Mouse (Mus musculus): Measurements from ENCODE around the gene Ext2. TPM values are rescaled to one million over a fixed set of nuclear protein-coding genes. Genes with fewer than 3 reads are reported as not detected.

Gene Ext2
- polyA plus RNA-seq, 1 experiment: 73.2 TPM

DNA sequence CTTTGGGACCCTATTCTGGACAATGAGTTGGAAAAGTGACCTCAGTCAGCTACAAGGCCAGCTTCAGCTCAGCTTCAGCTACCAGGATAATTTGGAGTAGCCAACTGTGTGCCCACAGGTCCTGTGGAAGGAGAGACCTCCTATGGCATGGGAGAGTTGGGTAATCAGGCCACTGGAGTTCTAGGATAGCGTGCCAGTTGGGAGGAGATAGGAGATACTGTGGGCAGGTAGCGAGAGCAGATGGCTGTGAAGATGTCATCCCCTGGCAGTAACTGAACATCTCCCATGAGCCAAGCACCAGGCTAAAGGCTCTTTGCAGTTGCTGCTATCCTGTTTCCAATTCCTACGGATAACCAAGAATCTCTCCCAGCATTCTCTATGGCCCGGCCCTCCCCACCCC is 187.8 kb downstream of the Ext2 start:
- TF ChIP-seq MYOG (IDR thresholded peaks at IDR 0.05; ENCODE audit: control insufficient read depth, extremely low read depth, insufficient read length) (no peak), FOSL1 (IDR thresholded peaks at IDR 0.05; ENCODE audit: insufficient read depth, low read length, poor library complexity, severe bottlenecking) (no peak), MYOD1 (IDR thresholded peaks at IDR 0.05; ENCODE audit: control insufficient read depth, insufficient read length, low read depth) (no peak)
- Histone ChIP-seq H3K79me2 (ENCODE audit: control insufficient read depth, insufficient read depth) (no peaks in the 10 kb centered on the region), H3ac (ENCODE audit: control insufficient read depth, insufficient read length, low read depth) (no peak overlapping the region), H3K36me3 (ENCODE audit: control insufficient read depth, insufficient read depth) (no peaks in the 10 kb centered on the region), H3K4me3 (ENCODE audit: insufficient read depth, poor library complexity, severe bottlenecking) (no peak overlapping the region), H3K27me3 (ENCODE audit: control insufficient read depth, insufficient read depth, insufficient read length) (peaks cover 75% of the 10 kb centered on the region), H3K79me3 (ENCODE audit: low read depth) (no peaks in the 10 kb centered on the region)

DNA sequence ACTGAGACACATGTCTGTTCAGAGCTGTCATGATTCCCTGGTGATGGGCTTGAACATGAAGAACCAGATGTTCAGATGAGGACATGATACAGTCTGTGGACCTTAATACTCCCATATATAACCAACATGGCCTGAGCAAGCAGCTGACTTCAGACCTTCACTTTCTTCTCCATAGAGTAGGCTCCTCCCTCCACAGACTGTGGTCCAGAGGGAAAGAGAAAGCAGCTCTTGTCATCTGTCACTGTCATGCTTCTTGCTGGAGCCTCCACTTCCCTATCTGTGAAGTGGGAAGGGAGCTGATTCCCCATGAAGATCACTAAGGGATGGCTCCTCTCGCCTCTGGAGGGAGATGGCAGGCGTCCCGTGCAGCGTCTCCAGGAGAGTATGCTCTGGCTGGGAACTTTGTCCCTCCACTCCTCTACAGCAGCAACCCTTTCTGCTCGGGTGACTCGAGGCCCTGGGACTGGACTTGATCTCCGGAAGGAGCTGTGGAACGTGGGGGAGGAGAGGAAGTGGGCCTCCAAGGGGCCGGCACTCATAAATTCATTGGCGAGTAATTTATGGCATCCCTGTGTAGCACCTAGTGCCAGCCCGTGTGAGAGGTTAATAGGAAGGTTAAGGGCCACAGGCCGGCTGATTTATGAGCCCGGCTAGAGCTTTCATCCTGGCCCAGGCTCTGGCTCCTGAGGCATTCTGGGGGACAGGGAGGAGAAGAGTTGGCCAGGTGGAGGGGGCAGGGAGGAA is 197.5 kb downstream of the Ext2 start:
- TF ChIP-seq MYOD1 (IDR thresholded peaks at IDR 0.05; ENCODE audit: control insufficient read depth, insufficient read length, low read depth) (no peak), MAX (IDR thresholded peaks at IDR 0.05) (no peak), FOSL1 (IDR thresholded peaks at IDR 0.05; ENCODE audit: insufficient read depth, low read length, poor library complexity, severe bottlenecking) (no peak), CEBPB (IDR thresholded peaks at IDR 0.05; ENCODE audit: low read depth) (no peak), MYOG (IDR thresholded peaks at IDR 0.05; ENCODE audit: control insufficient read depth, extremely low read depth, insufficient read length) (no peak), CTCF (IDR thresholded peaks at IDR 0.05; ENCODE audit: control insufficient read depth, insufficient read depth, insufficient read length) (no peak), USF1 (IDR thresholded peaks at IDR 0.05; ENCODE audit: low read depth) (no peak)
- Histone ChIP-seq H3K36me3 (ENCODE audit: control insufficient read depth, insufficient read depth) (no peaks in the 10 kb centered on the region), H3K79me2 (ENCODE audit: control insufficient read depth, insufficient read depth) (no peaks in the 10 kb centered on the region), H3K27me3 (ENCODE audit: control insufficient read depth, insufficient read depth, insufficient read length) (peaks cover 79% of the 10 kb centered on the region), H3K79me3 (ENCODE audit: low read depth) (no peaks in the 10 kb centered on the region), H3K4me3 (ENCODE audit: insufficient read depth, poor library complexity, severe bottlenecking) (no peak overlapping the region), H3ac (ENCODE audit: control insufficient read depth, insufficient read length, low read depth) (no peak overlapping the region)

DNA sequence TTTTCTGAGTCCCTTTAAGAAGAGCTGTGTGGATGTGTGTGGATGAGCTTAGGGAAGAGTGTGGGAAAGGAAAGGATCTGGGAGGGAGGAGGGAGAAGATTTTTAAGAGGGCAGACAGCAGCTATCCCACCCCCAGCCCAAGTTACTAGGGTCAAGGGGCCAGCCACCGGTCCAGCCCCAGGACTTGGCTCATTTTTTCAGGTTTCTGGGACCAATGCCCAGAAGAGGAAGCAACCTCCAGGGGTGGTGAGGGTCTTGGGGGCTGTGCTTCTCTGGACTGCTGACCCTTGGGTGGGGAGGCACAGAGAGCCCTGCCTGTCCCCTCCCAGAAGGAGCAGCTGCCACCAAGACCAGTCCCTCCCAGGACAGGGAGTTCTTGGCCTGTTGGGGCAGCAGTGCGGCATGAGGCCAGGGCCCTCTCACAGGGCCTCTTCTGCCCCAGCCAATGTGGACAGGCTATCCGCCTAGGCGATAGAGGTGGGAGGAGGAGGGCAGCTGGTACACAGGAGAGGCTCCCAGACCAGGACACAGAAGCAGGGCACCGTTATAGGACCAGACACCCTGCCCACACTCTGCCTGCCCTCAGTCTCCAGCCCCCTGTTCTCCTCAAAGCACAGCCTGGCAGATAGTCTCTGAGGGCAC is 203.0 kb downstream of the Ext2 start:
- Histone ChIP-seq H3K79me3 (ENCODE audit: low read depth) (no peaks in the 10 kb centered on the region), H3K4me3 (ENCODE audit: insufficient read depth, poor library complexity, severe bottlenecking) (no peak overlapping the region), H3K27me3 (ENCODE audit: control insufficient read depth, insufficient read depth, insufficient read length) (peaks cover 63% of the 10 kb centered on the region), H3K36me3 (ENCODE audit: control insufficient read depth, insufficient read depth) (no peaks in the 10 kb centered on the region), H3K79me2 (ENCODE audit: control insufficient read depth, insufficient read depth) (no peaks in the 10 kb centered on the region), H3ac (ENCODE audit: control insufficient read depth, insufficient read length, low read depth) (no peak overlapping the region)
- no peak for TF ChIP-seq MAX (IDR thresholded peaks at IDR 0.05)
- no peak for TF ChIP-seq CEBPB (IDR thresholded peaks at IDR 0.05; ENCODE audit: low read depth)
- no peak for TF ChIP-seq USF1 (IDR thresholded peaks at IDR 0.05; ENCODE audit: low read depth)
- TF ChIP-seq MYOG (IDR thresholded peaks at IDR 0.05; ENCODE audit: control insufficient read depth, extremely low read depth, insufficient read length): no peak
- TF ChIP-seq CTCF (IDR thresholded peaks at IDR 0.05; ENCODE audit: control insufficient read depth, insufficient read depth, insufficient read length): no peak
- TF ChIP-seq MYOD1 (IDR thresholded peaks at IDR 0.05; ENCODE audit: control insufficient read depth, insufficient read length, low read depth): no peak
- TF ChIP-seq FOSL1 (IDR thresholded peaks at IDR 0.05; ENCODE audit: insufficient read depth, low read length, poor library complexity, severe bottlenecking): no peak

DNA sequence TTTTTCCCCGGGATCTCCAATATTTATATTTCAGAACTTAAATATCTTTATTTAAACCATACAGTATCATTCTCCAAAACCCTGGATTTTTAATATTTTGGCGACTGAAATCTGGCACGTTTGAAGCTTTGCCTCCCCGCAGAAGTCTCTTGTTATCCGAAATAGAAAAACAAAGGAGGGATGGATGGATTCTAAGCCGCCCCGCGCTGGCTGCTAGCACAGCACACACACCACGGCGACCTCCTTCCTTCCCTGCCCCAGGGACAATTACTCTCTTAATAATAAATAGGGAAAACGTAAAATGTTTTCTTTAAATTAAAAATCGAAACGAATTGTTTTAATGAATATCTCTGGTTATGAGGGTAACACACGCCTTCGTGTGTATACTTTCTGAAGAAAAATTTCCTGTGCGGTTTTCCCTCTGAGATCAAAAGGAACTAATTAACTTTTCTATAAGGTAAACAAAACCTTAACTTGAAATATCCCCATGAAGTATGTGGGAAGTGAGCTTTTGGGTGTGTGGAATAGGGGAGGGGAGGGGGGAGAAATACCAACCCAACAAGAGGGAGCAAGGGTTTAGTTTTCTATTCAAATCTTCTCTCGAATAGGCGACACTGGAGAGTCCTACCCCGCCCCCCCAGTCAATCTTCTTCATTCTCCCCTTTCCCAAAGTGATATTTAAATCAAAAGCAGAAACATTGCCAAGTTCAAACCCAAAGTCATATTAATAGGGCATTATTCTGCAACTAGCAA is 203.7 kb downstream of the Ext2 start:
- Histone ChIP-seq H3K27me3 (ENCODE audit: control insufficient read depth, insufficient read depth, insufficient read length) (peaks cover 63% of the 10 kb centered on the region), H3K79me2 (ENCODE audit: control insufficient read depth, insufficient read depth) (no peaks in the 10 kb centered on the region), H3K79me3 (ENCODE audit: low read depth) (no peaks in the 10 kb centered on the region), H3ac (ENCODE audit: control insufficient read depth, insufficient read length, low read depth) (no peak overlapping the region), H3K36me3 (ENCODE audit: control insufficient read depth, insufficient read depth) (no peaks in the 10 kb centered on the region), H3K4me3 (ENCODE audit: insufficient read depth, poor library complexity, severe bottlenecking) (no peak overlapping the region)
- TF ChIP-seq MAX (IDR thresholded peaks at IDR 0.05): no peak
- TF ChIP-seq CTCF (IDR thresholded peaks at IDR 0.05; ENCODE audit: control insufficient read depth, insufficient read depth, insufficient read length): no peak

DNA sequence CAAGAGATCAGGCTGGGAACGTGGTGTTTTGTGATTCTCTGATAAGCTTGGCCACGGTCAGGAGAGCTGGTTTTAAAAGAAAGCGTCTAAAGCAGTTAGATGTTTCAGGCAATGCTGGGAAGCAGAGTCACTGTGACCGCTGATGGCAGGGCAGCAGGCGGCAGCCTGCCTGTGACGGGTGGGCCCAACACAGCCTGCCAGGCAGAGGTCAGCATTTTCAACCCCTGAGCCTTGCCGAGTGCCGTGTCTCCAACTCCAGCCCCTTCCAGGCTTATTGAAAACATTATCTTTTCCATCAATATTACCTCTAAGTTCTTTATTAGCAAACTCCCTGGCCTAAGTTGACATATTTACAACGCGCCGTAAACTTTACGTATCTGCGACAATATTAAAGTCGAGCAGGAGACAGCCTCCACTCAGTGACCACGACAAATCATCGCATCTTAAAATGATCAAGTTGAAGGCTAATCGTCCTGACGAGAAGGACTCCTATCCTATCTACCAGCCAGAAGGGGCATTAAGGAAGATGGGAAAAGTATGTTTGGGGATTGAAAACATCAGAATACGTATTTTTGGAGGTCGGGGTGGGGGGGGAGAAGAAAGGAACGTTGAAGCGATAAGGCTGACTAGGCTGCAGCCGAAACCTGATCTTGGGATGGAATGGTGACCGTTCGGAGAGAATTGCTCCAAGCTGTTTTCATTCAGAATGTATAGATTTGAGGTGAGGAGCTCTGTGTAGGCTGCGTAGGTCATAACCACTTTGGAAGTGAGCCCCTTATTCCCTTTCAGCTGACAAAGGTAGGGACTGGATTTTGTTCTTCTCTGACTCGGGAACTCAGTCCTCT is 206.3 kb downstream of the Ext2 start:
- Histone ChIP-seq H3ac (ENCODE audit: control insufficient read depth, insufficient read length, low read depth) (no peak overlapping the region), H3K79me2 (ENCODE audit: control insufficient read depth, insufficient read depth) (no peaks in the 10 kb centered on the region), H3K4me3 (ENCODE audit: insufficient read depth, poor library complexity, severe bottlenecking) (no peak overlapping the region), H3K27me3 (ENCODE audit: control insufficient read depth, insufficient read depth, insufficient read length) (peaks cover 58% of the 10 kb centered on the region), H3K36me3 (ENCODE audit: control insufficient read depth, insufficient read depth) (no peaks in the 10 kb centered on the region), H3K79me3 (ENCODE audit: low read depth) (no peaks in the 10 kb centered on the region)
- TF ChIP-seq CTCF (IDR thresholded peaks at IDR 0.05; ENCODE audit: control insufficient read depth, insufficient read depth, insufficient read length) (no peak), CEBPB (IDR thresholded peaks at IDR 0.05; ENCODE audit: low read depth) (no peak), USF1 (IDR thresholded peaks at IDR 0.05; ENCODE audit: low read depth) (no peak), MYOD1 (IDR thresholded peaks at IDR 0.05; ENCODE audit: control insufficient read depth, insufficient read length, low read depth) (no peak), MYOG (IDR thresholded peaks at IDR 0.05; ENCODE audit: control insufficient read depth, extremely low read depth, insufficient read length) (no peak), MAX (IDR thresholded peaks at IDR 0.05) (no peak), FOSL1 (IDR thresholded peaks at IDR 0.05; ENCODE audit: insufficient read depth, low read length, poor library complexity, severe bottlenecking) (no peak)

Data from C2C12 (cell line).